Mouse (Mus musculus): ENCODE results near the gene Fut7.

The Fut7 gene

DNA sequence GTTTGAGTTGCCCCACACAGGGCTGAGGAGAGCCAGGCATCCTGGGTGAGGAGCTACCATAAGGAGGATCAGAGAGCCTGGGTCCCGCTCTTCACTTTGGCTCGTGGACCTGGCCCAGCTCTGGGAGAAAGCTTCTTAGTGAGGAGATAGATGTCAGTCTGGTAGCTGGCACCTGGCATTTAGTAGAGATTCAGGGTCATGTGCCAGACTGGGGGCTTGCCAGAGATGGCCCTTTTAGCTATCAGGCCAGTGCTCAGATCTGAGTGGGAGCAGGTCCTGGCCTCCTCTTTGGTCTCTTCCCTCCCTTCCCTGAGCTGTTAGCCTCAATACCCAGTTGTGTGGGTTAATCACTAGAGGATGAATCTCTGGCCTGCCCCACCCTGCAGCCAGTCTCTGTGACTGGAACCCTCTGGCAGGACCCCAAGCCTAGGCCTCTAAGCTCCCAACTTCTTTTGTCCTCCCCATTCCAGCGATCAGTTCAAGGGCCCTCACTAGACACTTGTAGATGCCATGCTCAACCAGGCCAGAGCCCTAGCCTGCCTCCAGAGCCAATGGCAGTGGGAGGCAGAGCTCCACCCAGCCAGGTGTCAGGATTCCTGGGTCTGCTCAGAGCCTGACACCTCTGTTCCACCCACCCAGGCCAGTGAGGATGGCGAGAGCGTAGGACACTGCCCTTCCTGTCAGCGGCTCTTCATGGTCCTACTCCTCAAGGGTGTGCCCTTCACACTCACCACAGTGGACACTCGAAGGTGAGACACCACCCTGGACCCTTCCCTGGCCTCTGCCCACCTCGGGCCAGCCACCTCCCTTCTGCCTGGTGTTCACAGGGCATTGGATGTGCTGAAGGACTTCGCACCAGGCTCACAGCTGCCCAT lies 34.2 kb downstream of the Fut7 start:
- DNase-seq (ENCODE audit: inconsistent age in 2 of 2, low spot score in 1 of 2): no peak

DNA sequence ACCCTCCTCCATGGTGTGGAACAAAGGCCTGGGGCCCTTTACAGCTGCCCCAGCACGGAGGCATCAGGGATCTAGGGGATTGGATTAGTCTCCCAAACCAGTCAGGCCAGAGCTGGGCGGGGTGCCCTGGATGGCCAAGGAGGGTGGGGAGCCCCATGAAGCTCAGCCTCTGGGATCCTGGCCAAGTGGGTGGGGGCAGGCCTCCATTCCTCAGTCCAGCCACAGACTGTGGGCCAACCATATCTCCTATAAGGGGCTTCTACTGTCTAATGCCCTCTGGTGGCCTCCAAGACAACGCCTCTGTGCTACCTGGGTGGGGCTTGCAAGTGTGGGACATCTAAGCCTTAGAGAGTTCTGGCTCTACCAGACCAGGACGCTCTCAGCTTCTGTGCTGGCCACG lies 35.8 kb downstream of the Fut7 start:
- DNase-seq (ENCODE audit: inconsistent age in 2 of 2, low spot score in 1 of 2): no peak

DNA sequence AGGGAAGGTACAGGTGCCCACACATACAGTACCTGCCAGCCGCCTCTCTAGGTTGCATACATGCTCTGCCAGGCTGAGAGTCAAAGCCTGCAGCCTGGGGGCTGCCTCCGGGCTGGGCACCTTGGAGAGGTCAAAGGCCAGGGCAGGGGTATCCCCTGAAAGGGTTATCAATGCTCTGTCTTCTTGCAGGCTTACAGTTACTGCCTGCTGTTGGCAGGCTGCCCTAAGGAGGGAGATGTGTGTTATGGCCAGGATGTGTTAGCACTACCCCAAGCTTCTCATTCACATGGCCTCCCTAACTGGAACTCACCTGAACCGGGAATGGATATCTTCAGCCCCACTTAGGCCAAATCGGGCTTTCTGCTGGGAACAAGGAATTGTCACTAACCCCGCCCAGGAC lies 37.1 kb downstream of the Fut7 start:
- DNase-seq (ENCODE audit: inconsistent age in 2 of 2, low spot score in 1 of 2): no peak

DNA sequence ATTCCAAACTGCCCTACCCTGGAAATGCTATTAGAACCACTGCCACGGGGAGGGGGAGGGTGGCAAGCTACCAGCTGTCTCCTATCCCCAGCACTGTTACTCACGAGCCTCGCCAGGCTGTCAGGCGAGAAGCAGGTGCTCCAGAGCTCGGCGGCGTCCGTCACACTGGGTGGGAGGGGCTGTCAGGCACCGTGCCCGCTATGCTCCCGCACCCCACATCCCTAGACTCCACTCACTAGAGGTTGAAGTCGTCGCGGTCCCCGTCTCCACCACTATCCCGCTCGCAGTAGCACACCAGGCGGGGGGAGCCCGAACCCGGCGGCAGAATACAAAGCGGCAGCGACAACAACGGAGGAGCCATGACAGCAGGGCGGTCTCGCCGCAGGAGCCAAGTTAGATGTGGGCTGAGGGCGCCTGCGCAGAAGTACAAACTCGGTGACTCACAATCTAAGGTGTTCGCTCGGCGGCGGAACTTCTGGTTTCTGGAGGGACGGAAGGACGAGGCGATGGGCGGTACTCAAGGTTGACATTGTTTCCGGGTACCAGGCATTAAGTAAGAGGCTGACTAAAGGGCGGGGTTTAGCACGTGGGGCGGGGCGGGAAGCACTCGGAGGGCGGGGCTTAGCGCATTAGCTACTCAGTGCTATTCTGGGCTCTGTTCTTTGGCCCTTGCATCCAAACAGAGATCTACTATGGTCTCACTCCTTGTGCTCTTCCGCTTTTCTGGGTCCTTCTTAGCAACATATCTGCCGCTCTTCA lies 37.7 kb downstream of the Fut7 start, which contains the start of gene Paxx:
Gene Paxx, minus strand, starts transcription at position 544 of the 759 bp plus-strand sequence.
- DNase-seq (ENCODE audit: inconsistent age in 2 of 2, low spot score in 1 of 2): peak; percentile 96 to 98

DNA sequence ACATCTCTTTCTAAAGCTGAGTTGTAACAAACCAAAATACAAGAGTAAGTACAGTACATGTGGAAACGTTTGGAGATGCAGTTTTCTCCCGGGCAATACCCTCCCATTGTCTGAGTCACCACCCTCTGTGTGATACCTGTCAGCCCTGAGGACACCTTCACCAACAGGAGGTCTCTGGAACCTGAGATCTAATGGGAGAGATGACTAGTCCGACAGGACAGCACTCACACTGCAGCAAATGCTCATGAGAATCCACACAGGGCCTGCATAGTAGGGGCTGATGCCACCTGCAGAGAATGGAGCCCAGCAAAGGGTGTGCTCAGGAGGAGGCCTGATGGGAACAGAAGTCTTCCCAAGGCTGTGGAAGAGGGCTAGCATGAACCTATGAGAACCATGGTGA lies 38.3 kb downstream of the Fut7 start:
- peak in 1 of 2 experiments; percentile 53 for DNase-seq (ENCODE audit: inconsistent age in 2 of 2, low spot score in 1 of 2)

DNA sequence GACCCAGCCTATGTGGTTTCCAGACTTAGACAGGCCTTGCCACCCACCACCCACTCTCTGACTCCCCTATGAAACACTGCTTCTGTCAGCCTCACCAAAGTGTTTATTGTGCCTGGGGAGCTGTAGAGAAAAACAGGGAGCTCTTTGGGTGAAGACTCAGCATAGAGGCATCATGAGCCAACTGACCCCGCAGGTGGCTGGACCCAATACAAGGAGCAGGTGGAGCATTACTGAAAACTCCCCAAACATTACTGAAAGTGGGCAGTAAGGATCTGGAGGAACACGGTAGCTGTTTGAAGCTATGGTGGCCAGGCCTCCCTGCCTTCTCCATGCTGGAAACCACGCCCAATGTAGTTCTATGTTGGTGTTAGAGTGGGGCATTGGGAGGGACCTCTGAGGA lies 40.6 kb downstream of the Fut7 start:
- DNase-seq (ENCODE audit: inconsistent age in 2 of 2, low spot score in 1 of 2): no peak

DNA sequence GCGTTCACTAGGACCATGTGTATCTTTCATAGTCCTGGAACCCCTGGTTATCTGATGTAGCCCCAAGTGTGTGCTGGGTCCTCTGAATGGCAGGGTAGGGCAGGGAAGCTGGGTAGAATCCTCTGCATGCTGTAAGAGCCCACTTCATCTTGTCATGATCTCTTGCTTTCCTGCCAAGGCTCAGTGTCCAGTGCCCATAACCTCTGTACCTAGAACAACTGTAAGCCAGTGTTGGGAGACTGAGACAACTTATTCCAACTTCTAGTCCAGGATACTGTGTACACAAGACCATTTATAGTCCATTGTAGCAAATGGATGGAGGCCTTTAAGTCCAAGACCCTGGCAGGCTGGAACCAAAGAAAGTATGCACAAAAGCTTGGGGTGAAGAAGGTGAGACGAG lies 42.2 kb downstream of the Fut7 start:
- DNase-seq (ENCODE audit: inconsistent age in 2 of 2, low spot score in 1 of 2): no peak

DNA sequence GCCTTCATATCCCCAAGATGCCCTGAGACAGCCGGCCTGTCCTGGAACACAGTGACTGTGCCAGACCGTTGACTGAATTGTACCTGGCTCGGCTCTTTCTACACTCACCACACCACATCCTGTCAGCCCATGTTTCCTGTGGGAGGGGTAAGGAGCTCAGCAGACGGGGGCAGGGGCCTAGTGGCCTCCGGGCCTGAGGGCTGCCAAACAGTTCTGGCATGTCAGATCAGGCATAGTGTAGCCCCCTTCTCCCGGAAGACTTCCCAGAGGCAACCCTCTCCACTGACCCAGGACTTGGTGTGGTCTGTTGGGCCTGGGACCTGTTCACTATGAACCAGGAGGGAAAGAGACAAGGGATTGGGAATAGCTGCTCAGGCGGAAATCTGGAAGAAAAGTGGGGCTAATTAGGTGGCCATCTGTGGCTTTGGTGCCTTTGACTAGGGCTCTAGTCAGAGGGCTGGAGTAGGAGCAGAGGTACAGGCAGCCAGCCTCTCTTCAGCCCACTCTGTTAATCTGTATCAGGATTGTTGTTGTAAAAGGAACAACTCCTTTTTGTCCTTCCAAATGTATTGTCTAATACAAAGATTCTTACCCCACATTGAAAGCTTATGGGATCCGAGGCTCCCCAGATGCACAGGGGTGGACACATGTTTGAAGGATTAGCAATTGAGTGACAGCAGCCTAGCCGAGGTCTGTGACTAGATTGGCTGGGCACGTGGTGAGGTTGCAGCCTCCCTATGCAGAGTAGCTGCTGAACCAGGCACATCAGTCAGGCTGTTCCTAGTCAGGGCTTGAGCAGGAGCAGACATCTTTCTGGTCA lies 43.0 kb downstream of the Fut7 start:
- no peak for DNase-seq (ENCODE audit: inconsistent age in 2 of 2, low spot score in 1 of 2)

DNA sequence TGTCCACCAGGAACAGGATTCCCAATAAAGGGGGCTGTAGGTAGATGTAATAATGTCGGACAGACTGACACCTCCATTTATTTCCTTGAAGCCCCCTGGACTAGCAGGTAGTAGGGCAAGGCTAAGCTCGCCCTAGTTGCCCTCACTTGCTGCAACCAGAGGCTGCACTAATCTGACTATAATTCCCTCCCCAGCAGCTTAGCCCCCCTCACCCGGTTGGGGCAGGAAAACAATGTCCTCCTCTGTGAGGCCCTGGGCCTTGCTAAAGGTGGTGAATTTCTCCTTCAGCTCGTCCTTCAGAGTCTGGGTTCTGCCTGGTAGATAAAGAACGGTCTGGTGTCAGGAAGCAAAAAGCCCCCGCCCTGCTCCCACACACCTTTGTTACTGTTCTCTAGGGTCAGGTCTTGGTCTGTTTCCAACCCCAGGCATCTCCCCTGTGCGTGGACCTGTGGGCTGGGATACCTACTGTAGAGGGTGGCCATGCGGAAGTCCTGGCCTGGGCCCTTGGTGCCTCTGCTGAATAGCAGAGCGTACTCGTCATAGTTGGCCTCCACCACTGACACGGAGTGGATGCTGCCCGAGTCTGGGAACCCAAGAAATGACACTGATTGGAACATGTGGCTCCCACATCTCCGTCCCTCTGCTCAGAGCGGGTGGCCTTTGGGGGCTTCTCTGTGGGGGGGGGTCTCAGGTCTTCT lies 44.7 kb downstream of the Fut7 start:
- peak in 1 of 2 experiments; percentile 45 for DNase-seq (ENCODE audit: inconsistent age in 2 of 2, low spot score in 1 of 2)

DNA sequence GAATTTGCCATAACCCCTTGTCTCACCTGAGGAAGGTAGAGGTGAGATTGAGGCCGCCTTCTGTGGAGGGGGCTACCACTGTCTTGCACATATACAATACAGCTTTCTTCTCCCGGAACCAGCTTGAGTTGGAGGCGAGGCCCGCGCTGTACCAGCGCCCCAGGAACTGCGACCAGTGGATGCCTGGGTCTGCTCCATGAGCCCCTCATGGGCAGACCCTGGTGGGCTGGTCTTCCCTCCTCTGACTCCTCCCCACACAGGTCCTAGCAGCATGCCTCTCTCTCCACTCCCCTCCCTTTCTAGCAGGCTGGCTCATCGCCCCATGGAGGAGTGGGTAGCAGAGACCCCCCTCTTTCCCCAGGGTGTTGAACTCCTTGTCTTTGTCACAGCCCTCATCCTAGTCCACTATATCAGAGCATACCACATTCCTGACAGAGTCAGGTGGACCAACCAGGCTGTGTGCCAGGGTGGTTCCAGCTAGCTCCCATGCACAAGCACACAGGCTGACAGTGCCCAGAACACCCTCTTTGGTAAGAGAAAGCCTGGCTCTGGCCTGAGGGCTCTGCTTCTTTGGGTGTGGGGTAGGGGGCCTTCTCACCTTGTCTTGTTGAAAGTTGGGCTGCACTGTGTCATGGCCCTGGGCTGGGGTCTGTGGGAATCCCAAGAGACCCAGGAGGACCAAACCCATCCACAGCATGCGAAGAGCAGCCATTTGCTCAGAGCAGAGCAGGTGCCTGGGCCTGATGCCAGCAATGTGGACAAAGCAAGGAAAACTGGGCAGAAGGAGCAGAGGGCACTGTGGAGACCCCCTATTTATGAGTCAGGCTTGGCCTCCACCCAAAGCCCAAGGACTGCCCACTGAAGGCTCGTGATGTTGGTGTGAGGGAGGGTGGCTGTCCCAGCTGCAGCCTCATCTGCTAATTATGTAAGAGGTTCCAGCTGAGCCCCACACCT lies 46.2 kb downstream of the Fut7 start:
- DNase-seq (ENCODE audit: inconsistent age in 2 of 2, low spot score in 1 of 2): peak; percentile 37 to 52

DNA sequence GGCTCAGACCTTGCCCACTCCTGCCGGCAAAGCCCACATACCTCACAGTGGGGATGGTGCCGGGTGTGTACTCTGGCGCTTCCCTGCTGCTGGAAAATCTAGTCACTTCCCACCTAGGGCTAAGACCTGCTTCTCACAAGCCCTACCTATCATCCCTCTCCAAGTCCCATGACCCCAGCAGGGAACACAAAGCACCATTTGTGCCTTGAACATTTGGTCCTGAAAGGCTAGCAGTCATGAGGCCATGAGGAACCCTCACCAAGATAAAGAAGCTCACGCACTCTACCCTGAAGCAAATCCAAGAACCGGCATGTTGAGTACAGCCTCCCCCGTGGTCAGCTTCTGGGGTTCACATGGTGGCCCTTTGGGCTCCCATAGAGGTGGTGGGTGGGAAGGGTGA lies 46.9 kb downstream of the Fut7 start, which contains the start of gene Ptgds:
Gene Ptgds, minus strand, starts transcription at position 78 of the 400 bp plus-strand sequence.
- DNase-seq (ENCODE audit: inconsistent age in 2 of 2, low spot score in 1 of 2): no peak

DNA sequence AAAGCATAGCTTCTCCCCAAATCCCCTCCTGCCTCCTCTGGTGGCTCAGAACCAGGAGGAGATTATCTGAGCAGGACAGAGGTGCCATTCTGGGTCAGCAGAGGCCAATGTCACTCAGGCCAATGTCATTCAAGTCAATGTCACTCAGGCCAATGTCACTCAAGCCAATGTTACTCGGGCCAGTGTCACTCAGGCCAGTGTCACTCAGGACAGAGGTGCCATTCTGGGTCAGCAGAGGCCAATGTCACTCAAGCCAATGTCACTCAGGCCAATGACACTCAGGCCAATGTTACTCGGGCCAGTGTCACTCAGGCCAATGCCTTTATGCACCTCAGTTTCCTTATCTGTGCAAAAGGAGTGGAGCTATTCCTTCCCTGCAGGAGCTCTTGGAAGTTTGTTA lies 49.5 kb downstream of the Fut7 start:
- peak in 1 of 2 experiments; percentile 34 for DNase-seq (ENCODE audit: inconsistent age in 2 of 2, low spot score in 1 of 2)

Data from adrenal gland, adult (tissue).